Mouse (Mus musculus) T-helper 1 cell (primary cell): Measurements from ENCODE around the gene Gucd1.
"Not testable (repeated sequence)": the region's sequence is repeated elsewhere in the genome, so short reads cannot be mapped to it uniquely, and the experiment has no call there.

Experiments used
- in situ Hi-C: fragments of 300-600 bp; cut with MboI, MseI; formaldehyde crosslinking; loops from one replicate; pipeline ENCODE4 v1.15.1; 2025; ENCODE audit warnings: high pct_unique_total_duplicates

Gene Gucd1

GRCm38 (mm10) chr10:75394796-75395195, 123.0 kb downstream of the Gucd1 start:
- in situ Hi-C loops = no loop called here

GRCm38 (mm10) chr10:75390832-75391231, 126.9 kb downstream of the Gucd1 start:
- in situ Hi-C loops = no loop called here

DNA sequence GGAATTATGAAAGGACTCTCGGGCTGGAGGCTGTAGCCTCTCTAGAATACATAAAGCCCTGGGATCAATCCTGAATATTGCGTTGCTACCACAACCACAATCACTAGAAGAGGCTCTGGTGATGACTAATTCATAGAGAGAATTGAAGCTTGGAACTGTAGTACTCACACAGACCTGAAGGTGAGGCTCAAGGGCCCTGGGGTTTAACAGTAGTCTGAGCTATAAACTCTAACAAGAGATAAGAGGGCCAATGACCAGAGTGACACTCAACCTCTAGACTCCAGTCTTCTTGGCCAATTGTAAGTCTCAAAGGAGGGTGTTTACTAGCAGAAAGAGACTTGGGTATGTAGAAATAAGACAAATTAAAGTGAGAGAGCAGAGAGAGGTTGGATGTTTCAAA, 127.6 kb downstream of the Gucd1 start:
- in situ Hi-C loops = no loop called here

GRCm38 (mm10) chr10:75378688-75379087, 139.1 kb downstream of the Gucd1 start:
- in situ Hi-C loops = no loop called here

DNA sequence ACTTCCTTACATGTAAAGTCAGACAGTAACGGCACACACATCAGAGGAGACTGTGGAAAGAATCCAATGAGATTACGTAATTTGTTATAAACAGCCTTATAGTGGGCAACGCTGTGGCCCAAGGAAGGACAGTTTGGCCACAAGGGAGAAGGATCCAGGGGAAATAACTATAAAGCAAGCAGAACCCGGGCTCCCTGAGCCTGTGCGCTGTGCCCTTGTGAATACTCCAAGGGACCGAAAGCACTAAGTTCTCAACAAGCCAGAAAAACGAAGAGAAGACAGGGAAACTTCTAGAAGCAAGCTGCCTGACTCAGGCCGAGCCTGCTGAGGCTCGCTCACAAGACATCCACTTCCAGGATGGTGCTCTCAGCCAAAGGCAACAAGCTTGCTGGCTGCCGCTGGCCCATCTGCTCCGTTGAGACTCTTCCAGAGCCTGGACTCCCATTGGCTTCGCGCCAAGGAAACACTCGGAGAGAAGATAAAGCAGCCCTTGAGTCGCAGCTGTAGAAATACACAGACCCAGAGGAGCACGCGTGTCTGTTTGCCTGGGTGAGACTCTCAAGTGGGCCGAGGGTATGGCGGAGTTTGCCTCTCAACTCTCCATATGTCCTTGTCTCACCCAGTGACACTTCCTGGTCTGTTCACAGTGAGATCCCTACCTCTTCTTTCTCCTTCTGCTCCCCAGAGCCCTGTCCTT, 144.0 kb downstream of the Gucd1 start:
- in situ Hi-C loops = loop anchor here (5.0 kb wide), 1 partner anchor 83 kb away; no protein-coding TSS in a partner anchor

DNA sequence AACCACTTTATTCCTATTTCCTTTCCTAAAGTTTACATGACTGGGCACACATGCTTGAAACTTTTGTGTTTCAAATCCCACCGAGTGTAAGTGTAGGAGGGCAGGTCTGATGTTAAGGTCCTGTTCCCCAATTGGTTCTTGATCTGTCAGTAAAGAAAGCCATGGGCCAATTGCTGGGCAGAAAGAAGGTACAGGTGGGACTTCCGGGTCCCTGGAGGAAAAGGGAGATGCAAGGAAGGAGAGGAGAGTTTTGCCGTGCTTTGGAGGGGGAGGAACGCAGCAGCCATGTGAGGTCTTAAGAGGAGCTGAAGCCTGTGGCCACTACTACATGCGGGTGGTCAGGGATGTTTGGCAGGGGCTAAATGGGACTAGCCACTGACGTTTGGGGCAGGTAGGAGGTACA, 152.5 kb downstream of the Gucd1 start:
- in situ Hi-C loops = no loop called here

DNA sequence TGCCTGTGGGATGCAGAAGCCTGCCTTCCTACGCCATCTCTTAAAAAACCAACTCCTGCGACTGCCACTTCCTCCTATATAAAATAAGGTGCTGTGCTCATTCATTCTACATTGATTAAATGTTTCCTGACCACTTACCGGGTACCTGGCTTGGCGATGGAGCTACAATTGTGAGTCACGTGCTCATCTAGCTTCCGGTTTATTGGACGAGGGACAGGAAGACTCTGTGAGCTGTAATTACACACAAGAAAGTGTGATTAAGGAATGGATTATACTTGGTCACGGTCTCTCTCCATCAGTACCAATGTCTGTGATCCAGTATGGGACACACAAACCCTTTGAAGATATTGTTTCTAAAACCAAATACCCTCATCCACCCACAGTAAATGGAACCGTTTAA, 153.0 kb downstream of the Gucd1 start:
- in situ Hi-C loops = no loop called here

- in situ Hi-C loops = not testable (repeated sequence)
Observed at GRCm38 (mm10) chr10:75364214-75364690, 153.5 kb downstream of the Gucd1 start.

- in situ Hi-C loops = no loop called here
Observed at GRCm38 (mm10) chr10:75355341-75355740, 162.4 kb downstream of the Gucd1 start.

DNA sequence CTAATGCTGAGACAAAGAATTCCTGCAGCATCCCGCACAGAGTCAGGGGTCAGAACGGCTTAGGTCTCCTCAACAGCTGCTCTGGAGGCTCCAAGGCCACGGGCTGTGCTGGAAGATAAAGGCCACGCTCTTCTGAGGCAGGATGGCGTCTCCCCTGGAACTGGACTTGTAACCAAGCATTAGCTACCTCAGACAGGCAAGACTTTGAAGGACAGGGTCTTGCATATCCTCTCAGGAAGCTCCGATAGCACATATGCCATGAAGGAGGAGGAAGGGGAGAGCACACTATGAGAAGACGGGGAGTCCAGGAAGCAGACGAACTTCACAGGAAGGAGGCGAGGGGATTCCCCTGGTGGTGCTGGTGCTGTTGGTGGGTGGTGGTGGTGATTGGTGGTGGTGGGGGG, 163.9 kb downstream of the Gucd1 start:
- in situ Hi-C loops = loop anchor here (5.0 kb wide), 1 partner anchor 67 kb away; no protein-coding TSS in a partner anchor

DNA sequence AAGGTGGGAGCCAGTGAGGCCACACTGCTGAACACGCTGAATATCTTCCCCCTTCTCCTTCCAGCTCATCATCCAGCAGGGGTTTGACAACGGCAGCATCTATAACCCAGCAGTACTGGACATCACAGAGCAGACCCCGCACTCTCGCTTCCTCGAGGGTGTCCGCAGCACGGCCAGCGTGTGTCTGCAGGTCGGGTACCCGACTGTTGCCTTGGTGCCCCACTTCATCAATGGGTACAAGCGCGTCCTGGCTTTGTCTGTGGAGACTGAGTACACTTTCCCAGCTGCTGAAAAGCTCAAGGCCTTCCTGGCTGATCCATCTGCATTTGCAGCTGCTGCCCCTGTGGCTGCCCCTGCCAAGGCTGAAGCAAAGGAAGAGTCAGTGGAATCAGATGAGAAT, 165.2 kb downstream of the Gucd1 start:
- in situ Hi-C loops = loop anchor here (5.0 kb wide), 1 partner anchor 65 kb away; no protein-coding TSS in a partner anchor

GRCm38 (mm10) chr10:75350564-75350963, 167.2 kb downstream of the Gucd1 start:
- in situ Hi-C loops = loop anchor here (5.0 kb wide), 1 partner anchor 63 kb away; no protein-coding TSS in a partner anchor

DNA sequence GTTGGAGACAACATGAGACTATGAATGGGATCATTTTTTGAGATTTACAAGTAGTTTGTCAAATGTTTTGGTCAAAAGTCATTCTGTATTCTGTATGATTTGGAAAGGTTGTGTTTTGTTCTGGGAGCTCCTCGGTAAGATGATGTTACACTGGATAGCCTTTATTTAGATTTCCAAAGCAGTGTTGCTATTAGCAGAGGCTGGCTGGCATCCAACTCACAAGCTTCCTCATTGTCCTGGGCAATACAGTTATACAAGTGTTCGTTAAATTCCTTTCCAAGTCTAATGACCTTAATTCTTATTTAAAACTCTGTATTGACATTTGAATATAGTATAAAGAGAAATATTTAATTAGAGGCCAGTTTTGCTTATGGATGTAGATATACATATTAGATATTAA, 172.5 kb downstream of the Gucd1 start:
- in situ Hi-C loops = no loop called here

- in situ Hi-C loops = not testable (repeated sequence)
Observed at GRCm38 (mm10) chr10:75344563-75344962, 173.2 kb downstream of the Gucd1 start.

DNA sequence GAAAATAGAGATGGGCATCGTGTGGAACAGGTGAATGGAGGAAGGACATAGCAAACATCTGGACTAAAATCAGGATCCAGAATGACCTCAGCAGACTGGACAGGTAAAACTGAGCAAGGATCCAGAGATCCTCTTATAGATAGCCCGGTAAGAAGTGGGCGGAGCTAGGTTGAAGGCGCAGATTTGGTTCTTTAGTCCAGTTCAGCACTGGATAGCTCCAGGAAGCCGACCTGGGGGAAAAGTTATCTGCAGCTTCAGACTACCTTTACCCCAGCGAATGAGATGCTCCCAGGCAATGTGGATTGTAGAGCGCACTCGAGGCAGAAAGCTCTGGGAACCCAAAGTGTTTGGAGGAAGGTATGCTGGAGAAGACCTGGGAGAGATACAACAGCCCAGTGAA, 175.8 kb downstream of the Gucd1 start:
- in situ Hi-C loops = no loop called here

- in situ Hi-C loops = no loop called here
Observed at GRCm38 (mm10) chr10:75339377-75339776, 178.4 kb downstream of the Gucd1 start.

DNA sequence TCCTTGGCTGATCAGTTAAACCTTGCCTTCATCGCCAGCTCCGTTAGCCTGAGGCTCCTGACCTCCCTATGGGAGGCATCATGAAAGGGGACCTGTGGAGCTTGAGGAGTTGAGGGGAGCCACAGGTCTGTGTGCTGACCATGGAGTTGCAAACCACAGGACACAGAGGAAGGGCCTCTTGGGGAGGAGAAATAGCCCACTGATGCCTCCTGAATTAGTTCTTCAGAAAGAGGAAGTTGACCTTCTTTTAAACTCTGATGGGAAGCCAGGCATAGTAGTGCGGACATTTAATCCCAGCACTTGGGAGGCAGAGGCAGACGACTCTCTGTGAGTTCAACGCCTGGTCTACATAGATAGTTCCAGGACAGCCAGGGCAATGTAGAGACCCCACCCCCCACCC, 178.9 kb downstream of the Gucd1 start:
- in situ Hi-C loops = no loop called here

DNA sequence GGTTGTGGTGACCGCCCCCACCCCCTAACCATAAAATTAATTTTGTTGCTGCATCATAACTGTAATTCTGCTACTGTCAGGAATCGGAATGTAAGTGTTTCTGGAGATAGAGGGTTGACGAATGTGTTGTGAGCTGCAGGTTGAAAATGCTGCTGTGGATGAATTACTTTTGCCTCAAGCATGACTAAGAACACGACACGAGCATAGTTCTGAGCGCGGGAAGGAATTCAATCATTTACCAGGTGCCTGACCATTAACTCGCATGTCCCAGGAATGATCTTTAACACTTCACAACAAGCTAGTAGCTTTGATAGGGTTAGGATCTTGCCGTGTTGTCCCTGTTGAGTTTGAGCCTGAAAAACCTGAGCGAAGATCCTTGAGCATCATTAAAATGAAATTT, 180.5 kb downstream of the Gucd1 start:
- in situ Hi-C loops = no loop called here

- in situ Hi-C loops = no loop called here
Observed at GRCm38 (mm10) chr10:75335075-75335474, 182.7 kb downstream of the Gucd1 start.

GRCm38 (mm10) chr10:75334175-75334574, 183.6 kb downstream of the Gucd1 start:
- in situ Hi-C loops = no loop called here

- in situ Hi-C loops = no loop called here
Observed at GRCm38 (mm10) chr10:75333176-75333776, 184.5 kb downstream of the Gucd1 start.

- in situ Hi-C loops = no loop called here
Observed at GRCm38 (mm10) chr10:75332268-75332667, 185.5 kb downstream of the Gucd1 start.

DNA sequence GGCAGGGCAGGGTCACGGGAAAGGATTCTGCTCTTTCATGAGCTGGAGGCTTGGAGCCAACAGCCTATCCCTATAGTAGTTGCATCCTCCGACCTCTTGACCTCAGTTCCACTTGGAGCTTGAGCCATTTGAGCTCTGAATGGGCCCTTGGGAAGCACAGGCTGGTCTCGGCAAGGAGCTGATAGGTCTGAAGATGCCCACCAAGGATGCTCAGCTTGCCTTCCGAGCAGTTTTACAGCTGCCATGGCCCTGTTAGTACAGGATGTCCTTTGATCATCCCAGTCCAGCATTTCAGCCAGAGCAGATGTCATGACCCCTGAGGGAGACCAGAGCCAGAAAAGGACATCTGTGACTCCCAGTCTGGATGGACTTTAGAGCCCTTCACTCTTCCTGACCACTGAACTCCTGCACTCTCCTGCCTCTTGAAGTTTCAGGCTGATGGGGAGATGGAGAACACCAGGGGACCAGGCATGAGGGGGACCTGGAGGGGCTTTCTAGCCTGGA, 189.5 kb downstream of the Gucd1 start:
- in situ Hi-C loops = no loop called here
